Mouse (Mus musculus) bone marrow, adult 2 months (tissue): Measurements from ENCODE around the gene Gm6309. TPM values are rescaled to one million over a fixed set of nuclear protein-coding genes. Genes with fewer than 3 reads are reported as not detected.
A peak's percentile ranks its signal among the peaks of the same experiment; 100 is the strongest.
"Not testable (repeated sequence)": the region's sequence is repeated elsewhere in the genome, so short reads cannot be mapped to it uniquely, and the experiment has no call there.

Source experiments
- H3K27ac ChIP-seq: fragments of 200-500 bp; 2 replicates; pipeline ENCODE4 v1.5.1; 2012; ENCODE audit warnings: low read depth, mild to moderate bottlenecking, control low read depth, inconsistent platforms, low read length; ENCODE audit not compliant: control insufficient read depth, poor library complexity, insufficient read depth
- H3K4me1 ChIP-seq: fragments of 200-500 bp; 2 replicates; pipeline ENCODE4 v1.6.1; 2011; ENCODE audit warnings: low read length; ENCODE audit not compliant: control insufficient read depth, insufficient read depth
- H3K4me3 ChIP-seq: fragments of 200-500 bp; replicated peaks from 2 replicates; pipeline ENCODE3; 2011; ENCODE audit warnings: mild to moderate bottlenecking, low read depth, low read length, control low read depth; ENCODE audit not compliant: control insufficient read depth
- CTCF ChIP-seq: fragments of 200-500 bp; IDR thresholded peaks from 2 replicates; pipeline ENCODE4 v1.5.1; 2011; ENCODE audit warnings: low read length, control low read depth; ENCODE audit not compliant: control insufficient read depth, insufficient read depth
- POLR2A ChIP-seq: fragments of 200-500 bp; IDR thresholded peaks from 2 replicates; pipeline ENCODE4 v1.6.1; 2011; ENCODE audit warnings: low read depth, mild to moderate bottlenecking, control low read depth, low read length, borderline replicate concordance; ENCODE audit not compliant: control insufficient read depth
- WGBS: fragments of 180-500 bp; shearing (Covaris S2); methylation state at CpG from one replicate; pipeline ENCODE4 v1.1.7; 2018; 5-methylcytosine and 5-hydroxymethylcytosine counted together
- polyA plus RNA-seq: library from polyadenylated mRNA; stranded (reverse); fragments of >200 nt; gene quantifications from 2 replicates; pipeline ENCODE4 v1.2.4, GENCODE M21; 2011; ENCODE audit warnings: low replicate concordance; ENCODE audit not compliant: missing spikeins, insufficient read depth, insufficient read length

Gene Gm6309
- polyA plus RNA-seq, 1 experiment, result not detected

- Histone ChIP-seq H3K4me3 (no peak overlapping the region), H3K4me1 (no peaks in the 10 kb centered on the region), H3K27ac (no peak overlapping the region)
- WGBS, result 48% methylated on average over 4 of the region's 4 CpGs
- TF ChIP-seq POLR2A, result no peak
- no peak for TF ChIP-seq CTCF
Observed at GRCm38 (mm10) chr5:146190093-146190492, 19.6 kb upstream of the Gm6309 start.

GRCm38 (mm10) chr5:146188712-146189111, 18.2 kb upstream of the Gm6309 start:
- H3K4me1 ChIP-seq, result no peaks in the 10 kb centered on the region
- WGBS, result 85% methylated on average over 7 of the region's 7 CpGs
- H3K27ac ChIP-seq, result no peak overlapping the region
- no peak overlapping the region for H3K4me3 ChIP-seq
- TF ChIP-seq CTCF (no peak), POLR2A (no peak)

- WGBS, result 79% methylated on average over 1 of the region's 1 CpGs
- Histone ChIP-seq H3K4me3 (no peak overlapping the region), H3K4me1 (no peaks in the 10 kb centered on the region), H3K27ac (no peak overlapping the region)
- no peak for TF ChIP-seq CTCF
Observed at GRCm38 (mm10) chr5:146188144-146188543, 17.6 kb upstream of the Gm6309 start.

- not testable (repeated sequence) for H3K27ac ChIP-seq, H3K4me1 ChIP-seq, H3K4me3 ChIP-seq
- peak; percentile 75 for TF ChIP-seq CTCF
- WGBS, result 18% methylated on average over 5 of the region's 5 CpGs
Observed at GRCm38 (mm10) chr5:146187441-146187840, 16.9 kb upstream of the Gm6309 start.

- WGBS, result 79% methylated on average over 4 of the region's 4 CpGs
- H3K4me1 ChIP-seq, H3K4me3 ChIP-seq, H3K27ac ChIP-seq: not testable (repeated sequence)
Observed at GRCm38 (mm10) chr5:146185204-146185603, 14.7 kb upstream of the Gm6309 start, which contains the start of gene 1700001J03Rik. TSS of gene 1700001J03Rik (minus strand) at chr5:146185304.

- 50% methylated on average over 4 of the region's 4 CpGs for WGBS
- H3K4me3 ChIP-seq, H3K27ac ChIP-seq, H3K4me1 ChIP-seq: not testable (repeated sequence)
- TF ChIP-seq CTCF, result peak; percentile 36; the same call in 1 of the 2 replicates
Observed at GRCm38 (mm10) chr5:146172744-146173143, 2.2 kb upstream of the Gm6309 start.

GRCm38 (mm10) chr5:146160439-146160838, 10.1 kb downstream of the Gm6309 start, which contains the start of gene Gm5565:
TSS of gene Gm5565 (minus strand) at chr5:146160539.
- H3K4me1 ChIP-seq, H3K27ac ChIP-seq, H3K4me3 ChIP-seq: not testable (repeated sequence)
- WGBS, result 88% methylated on average over 3 of the region's 3 CpGs

- 86% methylated on average over 4 of the region's 4 CpGs for WGBS
- not testable (repeated sequence) for H3K4me1 ChIP-seq, H3K4me3 ChIP-seq, H3K27ac ChIP-seq
Observed at GRCm38 (mm10) chr5:146158326-146158725, 12.2 kb downstream of the Gm6309 start.

GRCm38 (mm10) chr5:146150454-146150853, 20.1 kb downstream of the Gm6309 start:
- H3K27ac ChIP-seq, result no peak overlapping the region
- no peak overlapping the region for H3K4me3 ChIP-seq
- TF ChIP-seq POLR2A, result no peak
- no peak for TF ChIP-seq CTCF
- H3K4me1 ChIP-seq, result no peaks in the 10 kb centered on the region
- 36% methylated on average over 3 of the region's 3 CpGs for WGBS

- 37% methylated on average over 2 of the region's 2 CpGs for WGBS
- Histone ChIP-seq H3K27ac (no peak overlapping the region), H3K4me1 (no peaks in the 10 kb centered on the region), H3K4me3 (no peak overlapping the region)
- TF ChIP-seq CTCF (no peak), POLR2A (no peak)
Observed at GRCm38 (mm10) chr5:146147903-146148302, 22.6 kb downstream of the Gm6309 start.

Other genes starting within 250 kb of the Gm6309 start
- 0.50 and 4.0 TPM in 2 replicates for gene Cyp3a25, start 161.1 kb downstream of the Gm6309 start, polyA plus RNA-seq
- not detected in 2 replicates for gene Cyp3a59, start 91.5 kb downstream of the Gm6309 start, polyA plus RNA-seq
- not detected in 2 replicates for gene Gm5565, start 10.2 kb downstream of the Gm6309 start, polyA plus RNA-seq
- gene 1700001J03Rik, start 14.6 kb upstream of the Gm6309 start, polyA plus RNA-seq, result not detected in 2 replicates
- 5.8 and 13.2 TPM in 2 replicates for gene Rnf6, start 50.8 kb upstream of the Gm6309 start, polyA plus RNA-seq
- 17.0 and 28.8 TPM in 2 replicates for gene Cdk8, start 60.5 kb upstream of the Gm6309 start, polyA plus RNA-seq
- gene Wasf3, start 214.3 kb upstream of the Gm6309 start, polyA plus RNA-seq, result 0.18 and 0.67 TPM in 2 replicates